Mouse (Mus musculus): ENCODE data around the gene Zbtb48. TPM values are rescaled to one million over a fixed set of nuclear protein-coding genes. Genes with fewer than 3 reads are reported as not detected.

The Zbtb48 gene
- polyA plus RNA-seq, 1 experiment from 2014 or later, result 23.8 TPM

GRCm38 (mm10) chr4:152009076-152010051 is 18.1 kb downstream of the Zbtb48 start:
- H3K4me1 ChIP-seq, result peaks cover 55% of the 10 kb centered on the region
- peak overlapping the region; percentile 91 for H3K27ac ChIP-seq
- under 1% methylated on average over 115 of the region's 115 CpGs for WGBS
- peak overlapping the region; percentile 85 for H3K4me3 ChIP-seq (replicated peaks)
- no peaks in the 10 kb centered on the region for H3K27me3 ChIP-seq
- H3K36me3 ChIP-seq, result peaks cover 23% of the 10 kb centered on the region
- ATAC-seq (replicated peaks; ENCODE audit: low FRiP score), result peak; percentile 66
- peak overlapping the region; percentile 94 for H3K4me2 ChIP-seq
- H3K9me3 ChIP-seq (replicated peaks), result no peaks in the 10 kb centered on the region
- peak overlapping the region; percentile 67 for H3K9ac ChIP-seq

- Histone ChIP-seq H3K4me3 (replicated peaks) (peak within 1 kb of the TSS; percentile 85), H3K27ac (peak within 1 kb of the TSS; percentile 91), H3K9ac (peak within 1 kb of the TSS; percentile 67), H3K27me3 (no peaks in the 10 kb centered on the region), H3K4me2 (peak within 1 kb of the TSS; percentile 94), H3K4me1 (peaks cover 55% of the 10 kb centered on the region), H3K36me3 (peaks cover 16% of the 10 kb centered on the region), H3K9me3 (replicated peaks) (no peaks in the 10 kb centered on the region)
- peak; percentile 91 for ATAC-seq (replicated peaks; ENCODE audit: low FRiP score)
- WGBS, result under 1% methylated on average over 45 of the region's 45 CpGs
These were observed 18.8 kb downstream of the Zbtb48 start, which contains the start of gene Klhl21 for GRCm38 (mm10) chr4:152008622-152009075. TSS of gene Klhl21 (plus strand) at chr4:152008803.

- no peaks in the 10 kb centered on the region for H3K27me3 ChIP-seq
- H3K4me2 ChIP-seq, result peak overlapping the region; percentile 94
- no peaks in the 10 kb centered on the region for H3K9me3 ChIP-seq (replicated peaks)
- peaks cover 11% of the 10 kb centered on the region for H3K36me3 ChIP-seq
- H3K27ac ChIP-seq, result peak overlapping the region; percentile 91
- WGBS, result under 1% methylated on average over 14 of the region's 14 CpGs
- H3K4me3 ChIP-seq (replicated peaks), result peak overlapping the region; percentile 85
- H3K9ac ChIP-seq, result peak overlapping the region; percentile 67
- peaks cover 54% of the 10 kb centered on the region for H3K4me1 ChIP-seq
- ATAC-seq (replicated peaks; ENCODE audit: low FRiP score), result peak; percentile 5; the same call in 1 of the 2 replicates
These were observed 19.3 kb downstream of the Zbtb48 start for GRCm38 (mm10) chr4:152008148-152008500.

- H3K4me1 ChIP-seq, result peaks cover 49% of the 10 kb centered on the region
- H3K4me2 ChIP-seq, result peak overlapping the region; percentile 94
- H3K36me3 ChIP-seq, result peaks cover 6% of the 10 kb centered on the region
- H3K4me3 ChIP-seq (replicated peaks), result peak overlapping the region; percentile 85
- peak overlapping the region; percentile 91 for H3K27ac ChIP-seq
- 6% methylated on average over 8 of the region's 8 CpGs for WGBS
- no peaks in the 10 kb centered on the region for H3K27me3 ChIP-seq
- H3K9ac ChIP-seq, result peak overlapping the region; percentile 67; the same call in 1 of the 2 replicates
- H3K9me3 ChIP-seq (replicated peaks), result no peaks in the 10 kb centered on the region
- ATAC-seq (replicated peaks; ENCODE audit: low FRiP score), result no peak
These were observed 19.9 kb downstream of the Zbtb48 start for GRCm38 (mm10) chr4:152007481-152008147.

GRCm38 (mm10) chr4:152006812-152007211 is 20.7 kb downstream of the Zbtb48 start:
- Histone ChIP-seq H3K36me3 (no peaks in the 10 kb centered on the region), H3K4me1 (peaks cover 48% of the 10 kb centered on the region), H3K27me3 (no peaks in the 10 kb centered on the region), H3K4me2 (no peak overlapping the region), H3K9ac (no peak overlapping the region), H3K27ac (no peak overlapping the region), H3K4me3 (replicated peaks) (no peak overlapping the region), H3K9me3 (replicated peaks) (no peaks in the 10 kb centered on the region)
- no peak for ATAC-seq (replicated peaks; ENCODE audit: low FRiP score)
- 46% methylated on average over 3 of the region's 3 CpGs for WGBS

GRCm38 (mm10) chr4:152006137-152006536 is 21.3 kb downstream of the Zbtb48 start:
- ATAC-seq (replicated peaks; ENCODE audit: low FRiP score), result no peak
- Histone ChIP-seq H3K4me2 (no peak overlapping the region), H3K4me1 (peaks cover 42% of the 10 kb centered on the region), H3K4me3 (replicated peaks) (no peak overlapping the region), H3K27me3 (no peaks in the 10 kb centered on the region), H3K27ac (no peak overlapping the region), H3K9me3 (replicated peaks) (no peaks in the 10 kb centered on the region), H3K9ac (no peak overlapping the region), H3K36me3 (no peaks in the 10 kb centered on the region)
- WGBS, result 81% methylated on average over 6 of the region's 6 CpGs

GRCm38 (mm10) chr4:152002063-152002462 is 25.4 kb downstream of the Zbtb48 start:
- H3K4me1 ChIP-seq, result peaks cover 21% of the 10 kb centered on the region
- H3K4me3 ChIP-seq (replicated peaks), result no peak overlapping the region
- no peak overlapping the region for H3K9ac ChIP-seq
- no peaks in the 10 kb centered on the region for H3K27me3 ChIP-seq
- no peaks in the 10 kb centered on the region for H3K9me3 ChIP-seq (replicated peaks)
- H3K36me3 ChIP-seq, result no peaks in the 10 kb centered on the region
- no peak overlapping the region for H3K4me2 ChIP-seq
- no peak overlapping the region for H3K27ac ChIP-seq
- WGBS, result 95% methylated on average over 3 of the region's 3 CpGs
- no peak for ATAC-seq (replicated peaks; ENCODE audit: low FRiP score)

- no peak for ATAC-seq (replicated peaks; ENCODE audit: low FRiP score)
- peaks cover 15% of the 10 kb centered on the region for H3K4me1 ChIP-seq
- no peaks in the 10 kb centered on the region for H3K9me3 ChIP-seq (replicated peaks)
- no peak overlapping the region for H3K27ac ChIP-seq
- H3K4me3 ChIP-seq (replicated peaks), result no peak overlapping the region
- no peaks in the 10 kb centered on the region for H3K36me3 ChIP-seq
- WGBS, result 69% methylated on average over 4 of the region's 4 CpGs
- H3K9ac ChIP-seq, result no peak overlapping the region
- H3K4me2 ChIP-seq, result no peak overlapping the region
- no peaks in the 10 kb centered on the region for H3K27me3 ChIP-seq
These were observed 26.1 kb downstream of the Zbtb48 start for GRCm38 (mm10) chr4:152001335-152001734.

GRCm38 (mm10) chr4:152000906-152001305 is 26.6 kb downstream of the Zbtb48 start:
- 23% methylated on average over 4 of the region's 4 CpGs for WGBS
- Histone ChIP-seq H3K9me3 (replicated peaks) (no peaks in the 10 kb centered on the region), H3K27me3 (no peaks in the 10 kb centered on the region), H3K4me3 (replicated peaks) (no peak overlapping the region), H3K27ac (no peak overlapping the region), H3K9ac (no peak overlapping the region), H3K36me3 (no peaks in the 10 kb centered on the region), H3K4me2 (no peak overlapping the region), H3K4me1 (peaks cover 15% of the 10 kb centered on the region)
- no peak for ATAC-seq (replicated peaks; ENCODE audit: low FRiP score)

GRCm38 (mm10) chr4:151999481-151999880 is 28.0 kb downstream of the Zbtb48 start:
- H3K36me3 ChIP-seq, result no peaks in the 10 kb centered on the region
- H3K27me3 ChIP-seq, result no peaks in the 10 kb centered on the region
- ATAC-seq (replicated peaks; ENCODE audit: low FRiP score), result no peak
- no peak overlapping the region for H3K4me2 ChIP-seq
- H3K4me1 ChIP-seq, result peaks cover 17% of the 10 kb centered on the region
- no peaks in the 10 kb centered on the region for H3K9me3 ChIP-seq (replicated peaks)
- no peak overlapping the region for H3K27ac ChIP-seq
- 57% methylated on average over 3 of the region's 3 CpGs for WGBS
- H3K9ac ChIP-seq, result no peak overlapping the region
- H3K4me3 ChIP-seq (replicated peaks), result no peak overlapping the region

- H3K4me3 ChIP-seq (replicated peaks), result peak overlapping the region; percentile 98
- 72% methylated on average over 3 of the region's 3 CpGs for WGBS
- no peaks in the 10 kb centered on the region for H3K27me3 ChIP-seq
- no peak overlapping the region for H3K27ac ChIP-seq
- peaks cover 11% of the 10 kb centered on the region for H3K36me3 ChIP-seq
- no peaks in the 10 kb centered on the region for H3K9me3 ChIP-seq (replicated peaks)
- H3K4me1 ChIP-seq, result peaks cover 32% of the 10 kb centered on the region
- 0 out of 2 replicates have a peak overlapping the region, but pooled peaks have one; percentile 80 for H3K9ac ChIP-seq
- peak overlapping the region; percentile 88 for H3K4me2 ChIP-seq
- ATAC-seq (replicated peaks; ENCODE audit: low FRiP score), result no peak
These were observed 29.8 kb downstream of the Zbtb48 start for GRCm38 (mm10) chr4:151997701-151998100.

GRCm38 (mm10) chr4:151996951-151997222 is 30.6 kb downstream of the Zbtb48 start:
- whole genome bisulfite sequencing, result 6% methylated on average over 13 of the region's 13 CpGs
- no peak for ATAC-seq (replicated peaks; ENCODE audit: low FRiP score)
- H3K4me1 ChIP-seq, result peaks cover 32% of the 10 kb centered on the region

More at GRCm38 (mm10) chr4:151996951-151997222, 30.6 kb downstream of the Zbtb48 start:
- Histone ChIP-seq H3K27ac (peak overlapping the region; percentile 91), H3K36me3 (peaks cover 19% of the 10 kb centered on the region), H3K4me2 (peak overlapping the region; percentile 88), H3K27me3 (no peaks in the 10 kb centered on the region), H3K9me3 (replicated peaks) (no peaks in the 10 kb centered on the region), H3K4me3 (replicated peaks) (peak overlapping the region; percentile 98), H3K9ac (peak overlapping the region; percentile 80)

Measured in kidney, embryonic 15.5 days (tissue).